Mouse (Mus musculus) cortical plate, adult 2 months (tissue): ENCODE measurements around the gene Zmynd11.

Experiments
- CTCF ChIP-seq: fragments of 200-500 bp; IDR thresholded peaks from 2 replicates; pipeline ENCODE4 v1.5.1; 2011; ENCODE audit warnings: mild to moderate bottlenecking, control low read depth, low read length; ENCODE audit not compliant: insufficient read depth; ENCODE audit errors: extremely low read depth
- POLR2A ChIP-seq: fragments of 200-500 bp; IDR thresholded peaks from 2 replicates; pipeline ENCODE4 v1.6.1; 2011; ENCODE audit warnings: mild to moderate bottlenecking, low read length, control low read depth; ENCODE audit not compliant: insufficient read depth; ENCODE audit errors: extremely low read depth

DNA sequence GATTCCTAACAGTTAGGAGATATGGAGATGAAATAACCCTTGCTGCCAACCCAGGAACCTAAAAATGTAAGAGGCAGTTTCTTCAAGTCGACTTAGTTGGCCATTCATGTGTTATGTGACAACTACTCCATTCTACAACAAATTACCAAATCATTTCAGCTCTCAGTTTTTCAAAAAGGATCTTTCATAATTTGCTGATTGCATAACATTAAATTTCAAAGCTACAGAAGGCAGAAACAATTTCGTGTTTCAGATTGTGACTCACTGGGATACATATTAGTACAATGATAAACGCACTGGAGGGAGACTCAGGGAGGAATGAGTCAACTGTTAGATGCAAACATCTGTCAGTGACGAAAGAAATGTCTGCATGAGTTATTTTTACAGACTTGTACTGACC lies 15.3 kb downstream of the Zmynd11 start:
- TF ChIP-seq POLR2A (no peak), CTCF (no peak)
